Mouse (Mus musculus): Measurements from ENCODE around the gene Chd9.

Chd9 gene

GRCm38 (mm10) chr8:90976960-90977371, 148.8 kb downstream of the Chd9 start:
- no peak for DNase-seq (ENCODE audit: low spot score)

- no peak for DNase-seq (ENCODE audit: low spot score)
Measured at GRCm38 (mm10) chr8:90978720-90979119, 150.6 kb downstream of the Chd9 start.

- DNase-seq (ENCODE audit: low spot score), result no peak
Measured at GRCm38 (mm10) chr8:90979295-90979694, 151.1 kb downstream of the Chd9 start.

- DNase-seq (ENCODE audit: low spot score), result no peak
Measured at GRCm38 (mm10) chr8:90982087-90982486, 153.9 kb downstream of the Chd9 start.

GRCm38 (mm10) chr8:91019726-91020125, 191.6 kb downstream of the Chd9 start:
- DNase-seq (ENCODE audit: low spot score), result peak; percentile 82

- no peak for DNase-seq (ENCODE audit: low spot score)
Measured at GRCm38 (mm10) chr8:91034417-91034816, 206.3 kb downstream of the Chd9 start.

GRCm38 (mm10) chr8:91036905-91037304, 208.8 kb downstream of the Chd9 start:
- no peak for DNase-seq (ENCODE audit: low spot score)

GRCm38 (mm10) chr8:91038637-91039036, 210.5 kb downstream of the Chd9 start:
- DNase-seq (ENCODE audit: low spot score), result no peak

GRCm38 (mm10) chr8:91046370-91046769, 218.2 kb downstream of the Chd9 start:
- DNase-seq (ENCODE audit: low spot score), result no peak

- DNase-seq (ENCODE audit: low spot score), result no peak
Measured at GRCm38 (mm10) chr8:91051037-91051436, 222.9 kb downstream of the Chd9 start.

GRCm38 (mm10) chr8:91054418-91054817, 226.3 kb downstream of the Chd9 start:
- no peak for DNase-seq (ENCODE audit: low spot score)

- DNase-seq (ENCODE audit: low spot score), result no peak
Measured at GRCm38 (mm10) chr8:91056848-91057247, 228.7 kb downstream of the Chd9 start.

GRCm38 (mm10) chr8:91059086-91059578, 231.0 kb downstream of the Chd9 start:
- no peak for DNase-seq (ENCODE audit: low spot score)

GRCm38 (mm10) chr8:91059884-91060510, 231.8 kb downstream of the Chd9 start:
- no peak for DNase-seq (ENCODE audit: low spot score)

- no peak for DNase-seq (ENCODE audit: low spot score)
Measured at GRCm38 (mm10) chr8:91060555-91061471, 232.7 kb downstream of the Chd9 start.

- no peak for DNase-seq (ENCODE audit: low spot score)
Measured at GRCm38 (mm10) chr8:91065179-91065578, 237.0 kb downstream of the Chd9 start.

GRCm38 (mm10) chr8:91069407-91069806, 241.3 kb downstream of the Chd9 start:
- no peak for DNase-seq (ENCODE audit: low spot score)

- DNase-seq (ENCODE audit: low spot score), result peak; percentile 96
Measured at GRCm38 (mm10) chr8:91069834-91070233, 241.7 kb downstream of the Chd9 start, which contains the start of gene Rbl2. Rbl2 (plus strand) TSS chr8:91070057.

GRCm38 (mm10) chr8:91070275-91070859, 242.2 kb downstream of the Chd9 start:
- peak; percentile 83 for DNase-seq (ENCODE audit: low spot score)

- DNase-seq (ENCODE audit: low spot score), result no peak
Measured at GRCm38 (mm10) chr8:91077077-91077867, 249.1 kb downstream of the Chd9 start.

GRCm38 (mm10) chr8:91079678-91080077, 251.5 kb downstream of the Chd9 start:
- no peak for DNase-seq (ENCODE audit: low spot score)

GRCm38 (mm10) chr8:91081911-91082310, 253.8 kb downstream of the Chd9 start:
- DNase-seq (ENCODE audit: low spot score), result no peak
